Mouse (Mus musculus) urinary bladder, postnatal 10 days (tissue): ENCODE measurements around the gene Shisal2a.

Experiments
- DNase-seq: peaks from one replicate; pipeline ENCODE4 v3.0.0; 2022; ENCODE audit warnings: low spot score

Gene Shisal2a

DNA sequence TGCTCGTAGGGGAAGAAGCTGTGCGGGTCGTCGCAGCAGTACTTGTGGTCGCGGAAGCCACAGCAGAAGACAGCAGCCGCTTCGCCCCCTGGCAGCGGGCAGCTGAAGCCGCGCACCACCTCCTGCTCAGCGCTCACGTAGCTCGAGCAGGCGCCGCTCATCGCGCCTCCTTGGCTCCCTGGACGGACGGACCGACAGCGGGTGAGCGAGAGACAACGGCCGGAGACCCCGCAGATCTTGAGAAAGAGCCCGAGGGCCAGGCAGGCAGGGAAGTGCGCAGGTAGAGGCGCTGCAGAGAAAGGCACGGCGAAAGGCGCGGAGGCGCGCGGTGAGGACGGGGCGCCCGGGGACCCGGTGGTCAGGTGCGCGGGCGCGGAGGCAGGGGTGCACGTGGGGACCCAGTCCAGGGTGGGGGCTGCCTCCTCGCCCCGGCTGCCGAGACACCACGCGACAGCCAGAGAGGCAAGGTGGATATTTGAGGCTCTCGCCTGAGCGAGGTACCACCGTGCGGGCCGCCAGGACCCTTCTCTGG is at the start of gene Shisal2a:
TSS of gene Shisal2a (minus strand) at position 167 of the 532 bp plus-strand sequence.
- no peak for DNase-seq

DNA sequence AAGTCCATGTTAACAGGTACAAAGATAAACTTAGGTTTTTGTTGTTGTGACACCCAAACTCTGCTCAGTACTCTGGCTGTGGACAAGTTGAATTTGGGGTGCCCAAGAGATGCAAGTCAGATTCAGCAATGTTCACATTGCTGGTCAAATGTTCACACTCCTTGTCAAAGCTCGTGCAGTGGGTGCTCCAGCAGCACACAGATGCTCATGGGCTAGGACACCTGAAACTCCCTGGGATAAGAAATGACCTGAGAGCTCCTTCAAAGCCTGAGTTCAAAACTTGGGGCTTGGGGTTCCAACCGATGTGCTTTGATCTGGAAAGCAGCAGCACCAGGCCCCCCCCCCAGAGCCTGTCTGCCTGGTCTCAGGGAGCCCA is 48.4 kb upstream of the Shisal2a start:
- DNase-seq, result no peak

DNA sequence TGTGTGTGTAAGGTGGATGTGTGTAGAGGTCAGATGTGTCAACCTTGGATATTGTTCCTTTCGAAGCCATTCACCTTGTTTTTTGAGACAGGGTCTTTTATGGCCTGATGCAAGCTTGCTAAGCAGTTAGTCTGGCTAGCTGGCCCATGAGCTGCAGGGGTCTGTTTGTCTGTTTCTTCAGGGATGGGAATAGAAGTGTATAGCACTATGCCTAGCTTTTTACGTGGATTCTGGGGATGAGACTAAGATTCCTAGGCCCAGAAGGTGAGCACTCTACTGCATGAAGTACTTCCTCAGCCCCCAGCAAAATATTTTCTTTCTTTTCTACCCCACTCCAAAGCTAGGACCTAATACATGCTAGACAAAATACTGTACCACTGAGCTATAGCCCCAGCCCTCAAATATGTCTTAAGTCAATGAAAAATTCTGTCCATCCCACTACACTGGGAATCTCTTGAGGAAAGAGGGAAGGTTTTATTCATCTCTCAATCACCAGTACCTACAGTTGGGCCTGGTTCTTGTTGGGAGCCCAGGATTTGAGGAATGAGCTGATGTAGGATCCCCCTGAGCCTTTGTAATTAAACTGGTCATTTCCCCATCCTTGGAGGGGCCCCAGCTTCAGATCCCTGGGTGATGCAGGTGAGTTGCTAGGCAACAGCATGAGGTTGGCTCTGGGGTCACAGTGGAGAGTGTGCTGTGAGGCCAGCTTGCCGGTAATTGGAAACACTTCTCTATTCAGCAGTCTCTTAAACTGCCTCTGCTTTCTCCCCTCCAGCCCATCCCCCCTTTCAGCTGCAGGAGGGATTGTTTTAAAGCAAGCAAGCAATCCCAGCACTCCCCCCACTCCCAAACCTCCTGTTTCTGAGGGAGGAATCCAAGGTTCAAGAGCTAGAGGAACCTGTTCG is 47.8 kb upstream of the Shisal2a start:
- DNase-seq, result no peak

DNA sequence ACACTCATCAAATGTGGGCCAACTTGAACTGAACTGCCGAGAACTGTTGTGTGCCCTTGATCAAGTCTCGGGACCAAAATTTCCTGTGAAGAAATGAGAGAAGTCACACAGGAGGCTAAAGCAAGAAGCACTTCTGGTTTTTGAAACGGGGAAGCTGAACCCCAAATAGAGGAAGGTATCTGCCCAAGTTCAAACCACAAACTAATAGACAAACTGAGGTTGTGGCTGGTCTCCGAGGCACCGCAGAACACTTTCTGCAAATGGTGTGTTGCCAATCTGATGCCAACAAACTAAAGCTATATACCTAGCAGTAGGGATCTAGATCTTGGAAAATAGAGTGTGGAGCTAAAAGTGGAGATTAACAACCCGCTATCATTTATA is 45.2 kb upstream of the Shisal2a start:
- DNase-seq, result no peak

DNA sequence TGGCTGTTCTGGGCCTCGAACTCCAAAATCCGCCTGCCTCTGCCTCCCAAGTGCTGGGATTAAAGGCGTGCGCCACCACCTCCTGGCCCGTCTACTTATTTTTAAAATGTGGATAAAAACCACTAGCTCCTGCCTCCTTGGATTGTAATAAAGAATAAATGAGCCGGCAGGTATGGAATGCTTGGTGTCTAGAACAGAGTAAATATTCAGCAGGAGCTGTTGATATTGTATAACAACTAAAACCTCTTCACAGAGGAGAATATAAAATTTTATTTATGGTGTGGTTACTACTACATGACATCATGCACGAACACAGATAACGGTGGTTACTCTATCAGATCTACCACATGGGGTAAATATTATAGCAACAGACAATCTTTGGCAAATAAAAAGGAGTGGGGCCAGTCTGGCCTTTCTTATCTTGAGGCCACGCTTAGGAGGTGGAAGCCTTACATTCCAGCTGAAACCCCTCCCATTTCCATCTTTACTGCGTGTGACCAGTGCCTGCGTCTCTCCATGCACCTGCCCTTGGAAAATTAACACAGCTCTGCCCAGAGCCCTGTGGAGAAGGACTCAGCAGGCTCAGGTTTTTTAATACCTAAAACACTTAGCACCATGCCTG is 44.7 kb upstream of the Shisal2a start:
- no peak for DNase-seq

DNA sequence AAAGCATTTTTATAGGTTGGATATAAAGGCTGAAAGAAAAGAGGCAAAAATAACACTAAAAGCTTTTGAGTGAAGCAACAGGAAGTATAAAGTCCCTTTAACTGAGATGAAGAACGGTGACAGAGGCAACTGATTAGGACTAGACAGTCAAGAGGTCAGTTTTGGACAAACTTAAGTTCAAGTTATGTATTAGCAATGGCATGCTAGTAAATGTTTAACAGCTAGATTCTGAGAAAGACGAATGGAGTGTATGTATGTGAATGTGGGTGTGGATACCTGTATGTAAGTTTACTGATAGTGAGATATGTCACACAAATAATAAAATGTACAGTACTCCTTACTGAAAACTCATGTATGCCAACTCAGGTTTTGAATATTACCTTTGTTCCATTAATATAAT is 41.4 kb upstream of the Shisal2a start:
- DNase-seq, result no peak

DNA sequence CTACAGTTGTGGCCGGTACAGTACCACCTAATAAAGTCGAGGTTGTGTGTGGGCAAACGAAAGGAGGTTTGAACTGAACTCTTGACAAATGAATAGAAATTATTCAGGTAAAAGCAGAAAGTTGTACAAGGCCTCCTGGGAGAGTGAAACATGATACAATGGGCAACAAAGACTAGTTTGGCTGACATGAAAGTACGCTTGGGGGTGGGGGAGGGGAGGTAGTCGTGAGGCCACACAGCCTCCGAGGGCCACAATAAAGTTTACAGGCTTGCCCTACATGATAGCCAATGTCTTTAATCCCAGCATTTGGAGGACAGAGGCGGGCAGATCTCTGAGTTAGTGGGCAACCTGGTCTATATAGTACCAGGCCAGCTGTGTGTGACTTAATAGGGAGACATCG is 24.5 kb upstream of the Shisal2a start:
- DNase-seq, result no peak

DNA sequence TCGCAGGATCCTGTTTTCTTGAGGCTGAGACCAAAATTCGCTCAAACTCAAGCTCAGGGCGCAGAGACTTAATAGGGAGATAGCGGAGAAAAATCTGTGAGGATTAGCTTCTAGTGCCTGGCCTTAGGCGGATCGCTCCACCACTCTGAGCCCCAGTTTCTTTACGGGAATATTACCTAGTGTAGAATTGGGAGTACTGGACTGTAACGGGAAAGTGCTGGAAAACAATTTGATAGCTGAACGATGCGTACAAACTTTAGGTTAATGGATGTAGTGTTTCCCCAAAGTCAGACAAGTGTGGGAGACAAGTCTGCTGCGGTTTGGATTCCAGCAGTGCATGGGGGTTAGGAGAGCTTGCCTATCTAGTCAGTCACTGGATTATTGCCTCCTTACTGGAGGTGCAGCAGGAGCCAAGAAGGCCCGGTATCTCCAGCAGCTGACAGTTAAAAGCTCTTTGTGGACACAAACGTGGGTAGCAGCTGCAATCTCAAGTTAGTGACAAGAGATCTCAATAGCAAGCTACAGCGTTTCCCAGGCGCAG is 23.8 kb upstream of the Shisal2a start, which contains the start of gene Gpx7:
TSS of gene Gpx7 (minus strand) at position 101 of the 541 bp plus-strand sequence.
- no peak for DNase-seq

DNA sequence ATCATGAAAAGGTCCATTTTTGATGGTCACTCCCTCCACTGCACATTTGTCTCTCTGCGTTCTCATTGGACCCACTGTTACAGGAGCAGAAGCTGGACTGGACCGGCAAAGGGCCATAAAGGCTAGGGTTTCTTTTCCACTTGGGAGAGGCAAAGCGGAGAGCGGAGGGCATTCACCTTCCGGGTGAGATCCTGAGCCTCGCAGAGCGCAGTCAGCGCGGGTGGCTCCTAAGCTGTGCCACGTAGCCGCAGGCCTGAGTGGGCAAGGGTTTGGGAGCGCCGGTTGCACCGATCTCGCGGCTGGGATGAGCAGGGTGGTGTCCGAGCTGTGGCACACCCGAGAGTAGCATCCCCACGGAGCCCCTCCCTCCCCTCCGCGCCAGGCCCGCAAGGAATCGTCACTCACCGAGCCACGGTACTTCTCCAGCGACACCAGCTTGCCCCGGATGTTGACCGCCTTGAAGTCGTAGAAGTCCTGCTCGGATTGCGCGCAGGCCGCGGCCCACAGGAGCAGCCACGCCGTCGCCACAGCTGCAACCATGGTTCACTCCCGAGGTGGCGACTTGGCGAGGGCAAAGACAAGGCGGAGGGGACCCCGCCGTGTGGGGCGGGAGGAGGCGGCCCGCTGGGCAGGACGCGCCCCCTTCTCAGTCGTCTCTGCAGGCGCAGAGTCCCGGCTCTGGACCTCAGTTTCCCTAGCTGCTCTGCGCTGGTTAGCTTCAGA is 23.1 kb upstream of the Shisal2a start:
- peak; percentile 18 for DNase-seq

DNA sequence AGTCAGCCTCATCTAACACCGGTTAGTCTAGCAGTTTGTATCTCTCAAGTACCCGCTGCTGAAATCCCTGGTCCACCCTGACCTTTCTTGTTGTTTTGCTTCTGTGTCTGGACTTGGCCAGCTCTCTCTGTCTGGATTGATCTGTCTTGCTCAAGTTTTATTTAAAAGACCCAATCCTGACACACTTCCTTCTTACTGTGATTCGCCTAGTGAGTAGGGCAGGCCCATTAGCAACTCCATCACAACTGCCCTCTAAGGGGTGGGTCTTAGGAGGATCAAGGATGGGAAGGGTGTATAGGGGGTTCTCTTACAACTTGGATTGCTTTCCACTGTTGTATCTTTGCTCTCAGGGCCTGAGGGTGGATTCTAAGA is 22.6 kb upstream of the Shisal2a start:
- no peak for DNase-seq

DNA sequence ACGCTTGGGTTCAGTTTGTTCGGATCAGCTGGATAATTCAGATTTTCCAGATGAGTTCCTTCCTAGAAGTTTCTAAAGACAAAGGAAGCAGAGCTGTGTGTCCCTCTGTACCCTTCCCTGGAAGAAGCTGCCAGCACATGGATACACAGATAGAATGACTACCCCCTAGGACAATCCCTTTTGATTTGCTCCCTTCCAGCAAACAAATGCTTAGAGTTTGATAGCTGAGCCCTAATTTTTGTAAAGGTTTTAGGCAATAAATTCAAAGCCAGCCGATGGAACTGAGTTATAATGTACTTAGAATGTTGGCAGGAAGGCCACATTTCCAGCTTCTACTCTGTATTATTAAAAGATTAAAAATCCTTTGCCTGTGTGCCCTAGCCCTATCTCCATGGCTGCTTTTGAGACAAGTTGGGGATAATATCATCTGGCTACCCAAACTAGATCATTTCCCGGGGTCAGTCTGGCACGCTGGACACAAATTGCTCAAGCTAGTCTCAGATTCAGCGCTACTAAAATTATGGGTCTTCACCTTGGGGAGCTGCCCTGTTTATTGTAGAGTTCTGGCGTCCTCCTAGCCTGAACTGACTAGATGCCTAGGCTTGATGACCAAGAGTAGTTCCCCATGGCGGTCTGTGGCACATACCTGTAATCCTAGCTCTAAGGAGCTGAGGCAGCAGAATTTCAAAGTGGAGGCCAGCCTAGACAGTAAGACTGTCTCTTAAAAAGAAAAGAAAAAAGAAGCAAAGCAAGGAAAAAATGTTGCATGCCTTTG is 20.9 kb upstream of the Shisal2a start:
- no peak for DNase-seq

DNA sequence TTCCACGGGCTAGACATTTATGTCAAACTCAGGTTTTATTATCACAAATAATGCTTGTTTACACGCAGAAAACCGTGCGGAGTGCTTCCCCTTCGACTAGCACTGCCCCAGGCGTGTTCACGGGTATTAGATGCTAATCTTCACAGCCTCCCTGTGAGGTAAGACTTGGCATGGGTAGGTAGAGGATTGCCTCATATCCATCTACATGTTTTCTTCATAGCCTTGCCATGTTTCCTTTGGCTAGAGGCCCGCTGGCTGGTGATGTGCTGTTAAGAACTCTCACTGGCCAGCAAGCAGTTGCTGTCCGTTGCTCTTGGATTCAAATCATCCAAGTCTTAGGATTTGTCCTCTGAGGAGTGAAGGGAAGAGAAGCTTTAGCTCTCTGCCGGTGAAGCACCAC is 17.2 kb upstream of the Shisal2a start:
- no peak for DNase-seq

DNA sequence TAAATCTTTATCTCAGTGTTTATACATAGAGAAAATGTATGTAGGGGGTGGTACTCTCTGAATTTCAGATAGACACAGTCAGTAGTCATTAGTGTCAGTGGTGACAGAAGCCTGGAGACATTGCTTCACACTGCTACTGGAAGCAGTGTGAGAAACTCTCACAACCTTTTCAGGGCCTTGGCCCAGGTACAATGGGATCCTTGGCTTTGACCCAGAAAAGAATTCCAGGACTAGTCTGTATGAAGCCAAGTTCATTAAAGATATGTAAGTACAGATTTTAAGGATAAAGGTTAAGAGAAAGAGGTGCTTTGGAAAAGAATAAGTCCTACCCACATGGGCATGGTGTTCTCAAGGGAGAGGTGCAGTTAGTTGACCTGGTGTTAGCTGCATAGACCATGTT is 11.1 kb upstream of the Shisal2a start:
- no peak for DNase-seq

DNA sequence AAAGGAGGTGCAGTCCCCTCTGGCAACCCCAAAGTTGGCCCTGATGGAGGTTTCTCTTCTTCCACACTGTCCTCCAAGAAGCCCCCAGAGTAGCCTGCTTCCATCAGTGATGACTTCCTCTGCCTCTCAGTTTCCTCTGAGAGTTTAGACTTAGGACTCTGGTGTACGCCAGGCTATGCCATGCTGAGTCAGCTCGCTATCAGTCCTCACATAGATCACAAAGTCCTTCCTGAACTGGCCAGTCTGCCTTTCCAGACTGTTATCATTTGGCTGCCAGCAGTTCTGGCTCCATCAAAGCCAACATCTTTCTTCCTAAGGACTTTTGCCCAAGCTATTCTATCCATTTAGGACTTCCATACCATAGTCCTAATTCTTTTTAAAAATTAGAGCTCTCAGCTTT is 9.4 kb upstream of the Shisal2a start:
- DNase-seq, result no peak

DNA sequence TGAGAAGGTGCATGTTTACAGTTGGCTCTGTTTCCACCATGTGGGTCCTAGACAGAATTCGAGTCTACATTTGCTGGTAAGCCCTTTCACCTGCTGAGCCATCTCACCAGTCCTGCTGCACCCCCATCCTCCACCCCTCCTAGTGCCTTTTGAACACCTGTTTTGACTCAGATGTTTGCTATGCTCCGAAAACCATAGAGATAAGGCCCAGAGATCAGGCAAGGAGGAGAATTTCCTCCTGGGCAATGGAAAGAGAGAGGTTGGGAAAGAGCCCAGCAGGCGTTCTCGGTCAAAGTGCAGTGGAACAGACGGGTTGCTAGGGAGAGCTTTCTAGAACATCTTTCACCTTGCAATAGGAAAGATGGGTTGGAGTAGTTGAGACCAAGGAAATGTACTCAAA is 8.0 kb upstream of the Shisal2a start:
- DNase-seq, result no peak

DNA sequence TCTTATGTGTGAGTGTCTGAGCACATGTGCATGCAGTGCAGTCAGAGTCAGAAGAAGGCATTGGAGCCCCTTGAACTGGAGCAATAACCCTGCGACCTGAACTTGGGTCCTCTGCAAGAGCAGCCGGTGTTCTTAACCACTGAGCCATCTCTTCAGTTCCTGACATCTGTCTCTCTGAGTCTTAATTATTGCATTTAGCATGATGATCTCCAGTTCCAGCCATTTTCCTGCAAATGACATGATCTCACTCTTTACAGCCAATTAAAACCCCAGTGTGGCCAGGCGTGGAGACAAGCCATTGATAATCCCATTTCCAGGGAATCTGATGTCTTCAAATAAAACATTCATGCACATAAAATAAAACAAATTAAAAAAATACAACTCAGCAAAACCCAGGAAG is 5.6 kb upstream of the Shisal2a start:
- DNase-seq, result no peak

DNA sequence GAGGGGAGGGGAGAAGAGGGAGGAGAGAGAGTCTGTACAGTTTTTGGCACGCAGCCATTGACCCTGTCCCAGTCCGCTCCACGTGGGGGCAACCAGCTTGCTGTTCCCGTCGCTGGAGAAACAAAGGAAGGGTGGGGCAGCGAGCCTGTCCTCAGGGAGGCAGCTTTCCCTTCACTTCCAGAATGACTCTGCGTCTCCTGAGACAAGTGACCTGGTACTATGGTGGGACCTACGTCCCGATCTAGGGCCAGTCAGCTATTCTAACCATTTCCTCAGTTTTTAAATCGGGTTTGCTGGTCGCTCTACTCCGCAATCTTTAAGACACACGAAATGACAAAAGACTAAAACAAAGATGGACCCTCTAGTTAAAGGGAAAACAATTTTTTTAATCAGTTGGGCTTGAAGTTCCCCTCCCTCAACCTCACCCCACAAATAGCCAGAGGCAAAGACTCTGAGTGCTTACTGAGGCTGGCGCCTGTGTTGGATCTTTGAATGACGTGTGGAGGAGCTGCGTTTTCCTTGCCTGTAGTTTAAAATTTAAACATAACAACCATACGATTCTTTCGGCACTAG is 4.6 kb upstream of the Shisal2a start:
- DNase-seq, result no peak

DNA sequence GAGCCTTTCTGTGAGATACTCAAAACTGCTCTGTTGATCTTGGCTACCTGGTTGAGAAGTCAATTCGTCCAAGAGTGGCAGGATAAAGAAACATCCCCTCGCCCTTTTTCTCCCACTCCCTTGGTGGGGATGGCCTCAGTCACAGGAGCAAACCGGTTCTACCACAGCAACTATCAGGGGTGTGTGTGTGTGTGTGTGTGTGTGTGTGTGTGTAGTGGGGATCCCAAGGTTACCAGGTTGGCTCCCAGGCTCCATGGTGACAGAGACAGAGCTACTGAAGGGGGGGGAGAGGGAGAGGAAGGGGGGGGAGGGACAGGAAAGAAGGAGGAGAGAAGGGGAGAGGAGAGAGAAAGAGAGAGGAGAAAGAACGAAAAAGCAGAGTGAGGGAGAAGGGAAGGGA is 4.0 kb upstream of the Shisal2a start:
- DNase-seq, result no peak

DNA sequence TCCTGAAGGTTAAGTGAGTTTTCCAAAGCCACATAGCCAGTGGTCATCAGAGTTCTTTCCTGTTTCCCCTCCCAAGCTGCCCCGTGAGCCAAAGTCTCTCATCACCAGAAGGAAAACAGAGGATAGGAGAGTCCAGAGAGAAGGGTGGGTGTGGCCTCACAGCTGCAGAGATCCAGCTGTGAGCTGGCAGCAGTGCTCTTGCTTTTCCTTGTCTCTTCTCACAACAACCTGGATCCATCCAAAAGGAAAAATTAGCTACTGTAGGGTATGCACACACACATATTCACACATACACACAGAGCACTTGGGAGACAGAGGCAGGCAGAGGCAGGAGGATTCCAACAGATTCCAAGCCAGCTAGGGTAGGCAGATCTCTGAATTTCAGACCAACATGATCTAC is 2.9 kb upstream of the Shisal2a start:
- no peak for DNase-seq

DNA sequence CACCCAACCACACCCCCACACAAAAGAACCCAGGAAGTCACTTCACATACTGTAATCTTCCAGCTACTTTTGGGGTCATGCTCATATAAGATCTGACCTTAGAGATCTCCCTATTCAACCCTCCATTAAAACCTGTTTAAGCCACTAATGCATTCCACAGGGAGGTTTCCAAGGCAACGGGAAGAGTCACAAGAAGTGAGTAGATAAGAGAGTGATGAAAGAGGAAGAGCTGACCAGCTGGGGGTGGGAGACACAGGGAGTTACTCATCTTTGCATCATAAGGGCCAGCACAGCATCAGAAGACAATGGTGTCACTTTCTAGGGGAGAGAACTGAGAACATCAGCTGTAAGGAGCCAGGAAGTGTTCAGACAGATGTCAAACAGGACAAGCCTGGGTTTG is 3.0 kb downstream of the Shisal2a start:
- DNase-seq, result no peak

DNA sequence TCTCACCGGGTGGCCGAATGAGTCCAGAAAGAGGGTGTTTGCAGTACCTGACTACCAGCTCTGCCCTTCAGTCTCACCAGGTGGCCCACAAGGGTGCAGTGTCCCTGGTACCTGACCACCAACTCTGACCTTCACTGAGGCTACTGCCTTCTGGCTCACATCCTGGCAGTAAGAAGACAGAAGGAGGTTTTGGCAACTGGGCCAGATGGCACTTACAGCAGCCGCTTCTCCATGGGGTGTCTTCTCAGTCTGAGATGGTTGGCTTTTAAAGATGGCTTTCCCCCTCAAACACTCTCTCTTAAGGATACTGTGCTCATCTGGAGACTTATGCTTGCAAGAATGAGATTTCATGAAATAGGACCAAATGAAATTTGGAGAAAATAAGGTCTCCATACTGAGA is 3.7 kb downstream of the Shisal2a start:
- DNase-seq, result no peak
